Mouse (Mus musculus): ENCODE results near the gene Ppp4r3b.

DNA sequence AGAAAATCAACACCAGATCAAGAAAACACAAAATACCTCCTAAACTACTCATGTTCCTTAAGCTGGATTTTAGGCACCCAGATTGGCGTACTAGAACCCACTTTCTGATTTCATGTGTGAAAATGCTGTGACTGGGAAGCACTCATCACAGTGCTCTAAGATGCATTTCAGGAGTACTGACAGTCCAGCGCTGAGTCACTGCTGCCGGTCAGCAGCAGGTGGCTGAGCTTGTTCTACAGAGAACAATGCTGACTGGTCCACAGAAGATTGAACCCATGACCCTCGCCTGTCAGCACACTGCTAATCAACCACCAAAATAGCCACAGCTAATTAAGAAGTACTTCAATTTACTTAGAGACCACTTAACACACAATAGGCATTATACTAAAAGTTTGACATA lies 69.3 kb downstream of the Ppp4r3b start:
- TF ChIP-seq POLR2A (IDR thresholded peaks at IDR 0.05; ENCODE audit: extremely low read depth, insufficient read depth, low read length) (no peak), CTCF (IDR thresholded peaks at IDR 0.05; ENCODE audit: low read depth, low read length) (no peak)

Data from liver, adult 2 months (tissue).